Mouse (Mus musculus): Measurements from ENCODE around the gene Ripor2. TPM values are rescaled to one million over a fixed set of nuclear protein-coding genes. Genes with fewer than 3 reads are reported as not detected.
A peak's percentile ranks its signal among the peaks of the same experiment; 100 is the strongest.

The Ripor2 gene
- polyA plus RNA-seq, 1 experiment from 2014 or later: 3.1 TPM

DNA sequence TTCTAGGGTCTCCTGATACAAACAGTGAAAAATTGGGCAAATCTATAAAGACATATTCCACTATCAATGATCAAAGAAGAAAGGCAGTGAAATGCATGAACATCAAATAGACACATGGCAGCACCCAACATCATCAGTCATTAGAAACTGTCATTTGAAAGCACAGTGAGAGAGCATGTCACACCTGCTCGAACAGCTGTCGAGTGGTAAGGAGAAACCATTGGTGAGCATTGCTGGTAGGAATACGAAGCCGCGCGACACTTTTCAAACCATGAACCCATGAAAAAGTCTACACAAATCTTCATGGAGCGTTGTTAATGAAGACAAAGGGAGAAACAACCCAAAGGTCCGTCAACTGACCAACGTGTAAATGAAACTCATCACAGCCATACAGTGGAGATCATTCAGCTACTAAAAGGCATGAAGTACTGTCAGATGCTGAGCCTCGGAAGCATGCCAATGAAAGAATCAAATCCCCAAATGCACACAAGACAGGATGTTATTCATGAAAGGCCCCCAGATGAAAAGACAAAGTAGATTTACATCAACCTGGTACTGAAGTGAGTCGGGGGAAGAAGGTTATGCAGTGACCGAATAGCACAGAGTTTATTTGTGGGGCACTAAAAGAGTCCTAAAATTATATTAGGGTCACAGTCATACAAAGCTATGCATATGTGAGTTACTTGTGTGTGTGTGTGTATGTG is 5.4 kb downstream of the Ripor2 start:
- TF ChIP-seq EP300 (IDR thresholded peaks at IDR 0.05) (no peak), CTCF (IDR thresholded peaks at IDR 0.05) (no peak)
- H3K4me1 ChIP-seq (ENCODE audit: insufficient read depth, low read depth, low read length): no peaks in the 10 kb centered on the region
- no peak overlapping the region for H3K9ac ChIP-seq (replicated peaks; ENCODE audit: low read depth)
- H3K4me2 ChIP-seq (replicated peaks; ENCODE audit: low read depth, low read length): no peak overlapping the region
- H3K36me3 ChIP-seq (ENCODE audit: insufficient read depth, low read length): no peaks in the 10 kb centered on the region
- no peaks in the 10 kb centered on the region for H3K9me3 ChIP-seq (ENCODE audit: low read length)
- H3K27me3 ChIP-seq (replicated peaks; ENCODE audit: insufficient read depth, low read length): no peaks in the 10 kb centered on the region
- H3K27ac ChIP-seq (ENCODE audit: low read length): no peak overlapping the region
- DNase-seq (ENCODE audit: low spot score) (no peak), ATAC-seq (no peak)
- WGBS: 94% methylated on average over 12 of the region's 12 CpGs
- no peak overlapping the region for H3K4me3 ChIP-seq (ENCODE audit: low read depth, low read length)

GRCm38 (mm10) chr13:24588603-24589002 is 6.6 kb downstream of the Ripor2 start:
- no peak for TF ChIP-seq EP300 (IDR thresholded peaks at IDR 0.05)
- TF ChIP-seq CTCF (IDR thresholded peaks at IDR 0.05): no peak
- Histone ChIP-seq H3K36me3 (ENCODE audit: insufficient read depth, low read length) (no peaks in the 10 kb centered on the region), H3K27ac (ENCODE audit: low read length) (no peak overlapping the region), H3K9ac (replicated peaks; ENCODE audit: low read depth) (no peak overlapping the region), H3K27me3 (replicated peaks; ENCODE audit: insufficient read depth, low read length) (no peaks in the 10 kb centered on the region), H3K4me3 (ENCODE audit: low read depth, low read length) (no peak overlapping the region), H3K4me1 (ENCODE audit: insufficient read depth, low read depth, low read length) (no peaks in the 10 kb centered on the region), H3K4me2 (replicated peaks; ENCODE audit: low read depth, low read length) (no peak overlapping the region), H3K9me3 (ENCODE audit: low read length) (no peaks in the 10 kb centered on the region)
- WGBS: 93% methylated on average over 3 of the region's 3 CpGs
- no peak for ATAC-seq
- DNase-seq (ENCODE audit: low spot score): no peak

GRCm38 (mm10) chr13:24591737-24592136 is 9.7 kb downstream of the Ripor2 start:
- H3K4me3 ChIP-seq (ENCODE audit: low read depth, low read length): no peak overlapping the region
- ATAC-seq (no peak), DNase-seq (ENCODE audit: low spot score) (no peak)
- H3K9ac ChIP-seq (replicated peaks; ENCODE audit: low read depth): no peak overlapping the region
- no peaks in the 10 kb centered on the region for H3K4me1 ChIP-seq (ENCODE audit: insufficient read depth, low read depth, low read length)
- no peak overlapping the region for H3K4me2 ChIP-seq (replicated peaks; ENCODE audit: low read depth, low read length)
- no peaks in the 10 kb centered on the region for H3K9me3 ChIP-seq (ENCODE audit: low read length)
- H3K27me3 ChIP-seq (replicated peaks; ENCODE audit: insufficient read depth, low read length): no peaks in the 10 kb centered on the region
- H3K27ac ChIP-seq (ENCODE audit: low read length): no peak overlapping the region
- H3K36me3 ChIP-seq (ENCODE audit: insufficient read depth, low read length): no peaks in the 10 kb centered on the region
- 92% methylated on average over 6 of the region's 6 CpGs for WGBS
- TF ChIP-seq CTCF (IDR thresholded peaks at IDR 0.05): no peak
- no peak for TF ChIP-seq EP300 (IDR thresholded peaks at IDR 0.05)

GRCm38 (mm10) chr13:24594303-24594702 is 12.3 kb downstream of the Ripor2 start:
- H3K4me2 ChIP-seq (replicated peaks; ENCODE audit: low read depth, low read length): no peak overlapping the region
- H3K9me3 ChIP-seq (ENCODE audit: low read length): no peaks in the 10 kb centered on the region
- no peaks in the 10 kb centered on the region for H3K27me3 ChIP-seq (replicated peaks; ENCODE audit: insufficient read depth, low read length)
- H3K27ac ChIP-seq (ENCODE audit: low read length): no peak overlapping the region
- no peaks in the 10 kb centered on the region for H3K4me1 ChIP-seq (ENCODE audit: insufficient read depth, low read depth, low read length)
- WGBS: 89% methylated on average over 3 of the region's 3 CpGs
- no peak overlapping the region for H3K9ac ChIP-seq (replicated peaks; ENCODE audit: low read depth)
- H3K36me3 ChIP-seq (ENCODE audit: insufficient read depth, low read length): no peaks in the 10 kb centered on the region
- no peak overlapping the region for H3K4me3 ChIP-seq (ENCODE audit: low read depth, low read length)
- ATAC-seq (no peak), DNase-seq (ENCODE audit: low spot score) (no peak)
- TF ChIP-seq EP300 (IDR thresholded peaks at IDR 0.05) (no peak), CTCF (IDR thresholded peaks at IDR 0.05) (no peak)

DNA sequence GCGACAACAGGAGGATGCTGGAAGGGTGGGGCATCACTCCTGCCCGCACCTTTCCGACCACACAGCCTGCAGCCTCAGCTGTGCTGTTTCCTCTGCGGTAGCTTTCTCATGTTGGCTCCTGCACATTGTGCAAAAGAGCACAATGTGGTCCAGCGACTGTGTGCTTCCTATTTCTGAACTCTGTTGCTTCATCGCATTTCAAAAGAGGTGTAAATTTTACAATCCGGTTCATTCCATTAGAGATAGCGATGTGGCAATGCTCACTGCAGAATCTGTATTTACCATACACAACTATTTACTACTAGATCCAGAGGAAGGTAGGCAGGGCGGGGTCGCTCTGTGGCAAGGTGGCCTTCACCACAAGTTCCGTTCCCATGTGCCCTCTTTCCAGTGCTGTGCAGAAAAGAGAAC is 17.6 kb downstream of the Ripor2 start:
- no peaks in the 10 kb centered on the region for H3K27me3 ChIP-seq (replicated peaks; ENCODE audit: insufficient read depth, low read length)
- H3K36me3 ChIP-seq (ENCODE audit: insufficient read depth, low read length): no peaks in the 10 kb centered on the region
- H3K4me2 ChIP-seq (replicated peaks; ENCODE audit: low read depth, low read length): no peak overlapping the region
- TF ChIP-seq CTCF (IDR thresholded peaks at IDR 0.05): no peak
- peak; percentile 28; the same call in 1 of the 2 replicates for TF ChIP-seq EP300 (IDR thresholded peaks at IDR 0.05)
- ATAC-seq (no peak), DNase-seq (ENCODE audit: low spot score) (peak; percentile 61)
- 79% methylated on average over 11 of the region's 11 CpGs for WGBS
- H3K4me3 ChIP-seq (ENCODE audit: low read depth, low read length): no peak overlapping the region
- no peak overlapping the region for H3K9ac ChIP-seq (replicated peaks; ENCODE audit: low read depth)
- H3K27ac ChIP-seq (ENCODE audit: low read length): no peak overlapping the region
- H3K4me1 ChIP-seq (ENCODE audit: insufficient read depth, low read depth, low read length): peaks cover 5% of the 10 kb centered on the region; the same call in 1 of the 2 replicates
- no peaks in the 10 kb centered on the region for H3K9me3 ChIP-seq (ENCODE audit: low read length)

DNA sequence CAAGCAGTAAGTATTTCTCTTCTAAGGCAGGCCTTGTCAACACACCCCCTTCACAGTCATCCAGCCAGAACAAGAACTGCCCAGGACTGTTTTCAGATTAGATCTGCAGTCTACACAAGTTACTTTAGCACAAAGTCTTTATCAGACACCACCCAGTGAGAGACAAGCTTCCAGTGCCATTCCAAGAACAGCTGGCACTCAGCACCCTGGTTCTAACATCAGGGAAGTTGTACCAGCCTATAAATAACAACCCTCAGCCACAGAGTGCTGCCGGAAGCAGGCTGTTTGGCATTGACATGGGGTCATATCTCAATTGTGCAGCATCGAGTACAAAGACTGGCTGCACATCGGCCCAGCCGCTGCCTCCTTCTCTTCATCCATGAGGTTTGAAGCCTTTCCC is 21.0 kb downstream of the Ripor2 start:
- Histone ChIP-seq H3K9me3 (ENCODE audit: low read length) (no peaks in the 10 kb centered on the region), H3K9ac (replicated peaks; ENCODE audit: low read depth) (no peak overlapping the region), H3K4me3 (ENCODE audit: low read depth, low read length) (no peak overlapping the region), H3K36me3 (ENCODE audit: insufficient read depth, low read length) (no peaks in the 10 kb centered on the region), H3K4me2 (replicated peaks; ENCODE audit: low read depth, low read length) (peak overlapping the region; percentile 44), H3K27me3 (replicated peaks; ENCODE audit: insufficient read depth, low read length) (no peaks in the 10 kb centered on the region), H3K4me1 (ENCODE audit: insufficient read depth, low read depth, low read length) (peaks cover 9% of the 10 kb centered on the region; the same call in 1 of the 2 replicates), H3K27ac (ENCODE audit: low read length) (peak overlapping the region; percentile 54; the same call in 1 of the 2 replicates)
- no peak for TF ChIP-seq CTCF (IDR thresholded peaks at IDR 0.05)
- peak; percentile 87 for TF ChIP-seq EP300 (IDR thresholded peaks at IDR 0.05)
- peak; percentile 83 for ATAC-seq
- WGBS: 4% methylated on average over 4 of the region's 4 CpGs
- peak; percentile 69 for DNase-seq (ENCODE audit: low spot score)
